Mouse (Mus musculus) layer of hippocampus, adult 18-20 months (tissue): ENCODE results near the gene Serpinf2. TPM values are rescaled to one million over a fixed set of nuclear protein-coding genes. Genes with fewer than 3 reads are reported as not detected.
"Not testable (repeated sequence)": the region's sequence is repeated elsewhere in the genome, so short reads cannot be mapped to it uniquely, and the experiment has no call there.

Experiments
- DNase-seq, 2 experiments: peaks; one replicate each; pipeline ENCODE4 v3.0.0; 2022; ENCODE audit warnings: low spot score in 2 of 2
- total RNA-seq, 2 experiments: library from RNA; stranded (reverse); gene quantifications; 2 replicates each; pipeline ENCODE4 v1.2.3; 2021

Serpinf2 gene
- total RNA-seq, 2 experiments from 2014 or later: 0.53 to 0.59 TPM

- DNase-seq: no peak
Measured at GRCm38 (mm10) chr11:75459751-75460102, 20.3 kb upstream of the Serpinf2 start.

GRCm38 (mm10) chr11:75459141-75459711 lies 19.8 kb upstream of the Serpinf2 start:
- DNase-seq: no peak

GRCm38 (mm10) chr11:75458628-75459041 lies 19.2 kb upstream of the Serpinf2 start:
- peak in 1 of 2 experiments; percentile 45 for DNase-seq

- DNase-seq: peak in 1 of 2 experiments; percentile 60
Measured at GRCm38 (mm10) chr11:75458169-75458568, 18.8 kb upstream of the Serpinf2 start.

GRCm38 (mm10) chr11:75456440-75456871 lies 17.1 kb upstream of the Serpinf2 start:
- DNase-seq: no peak

GRCm38 (mm10) chr11:75455971-75456370 lies 16.6 kb upstream of the Serpinf2 start:
- DNase-seq: not testable (repeated sequence)

GRCm38 (mm10) chr11:75455041-75455736 lies 15.8 kb upstream of the Serpinf2 start:
- DNase-seq: no peak

- peak; percentile 83 to 92 for DNase-seq
Measured at GRCm38 (mm10) chr11:75453991-75454930, 14.9 kb upstream of the Serpinf2 start, which contains the start of gene Wdr81. TSS of gene Wdr81 (minus strand) at chr11:75454717.

- DNase-seq: no peak
Measured at GRCm38 (mm10) chr11:75452812-75453557, 13.6 kb upstream of the Serpinf2 start.

GRCm38 (mm10) chr11:75452081-75452480 lies 12.7 kb upstream of the Serpinf2 start:
- DNase-seq: no peak

- DNase-seq: no peak
Measured at GRCm38 (mm10) chr11:75450936-75451335, 11.5 kb upstream of the Serpinf2 start.

- DNase-seq: no peak
Measured at GRCm38 (mm10) chr11:75450304-75450908, 11.0 kb upstream of the Serpinf2 start.

- DNase-seq: no peak
Measured at GRCm38 (mm10) chr11:75449695-75450094, 10.3 kb upstream of the Serpinf2 start.

GRCm38 (mm10) chr11:75448575-75448974 lies 9.2 kb upstream of the Serpinf2 start:
- DNase-seq: no peak

- peak in 1 of 2 experiments; percentile 53 for DNase-seq
Measured at GRCm38 (mm10) chr11:75443711-75444110, 4.3 kb upstream of the Serpinf2 start.

- DNase-seq: no peak
Measured at GRCm38 (mm10) chr11:75441601-75442000, 2.2 kb upstream of the Serpinf2 start.

- no peak for DNase-seq
Measured at GRCm38 (mm10) chr11:75441034-75441433, 1.6 kb upstream of the Serpinf2 start.

- DNase-seq: no peak
Measured at GRCm38 (mm10) chr11:75439951-75440350, 560 bp upstream of the Serpinf2 start.

GRCm38 (mm10) chr11:75438804-75439203 lies 587 bp downstream of the Serpinf2 start:
- no peak for DNase-seq

GRCm38 (mm10) chr11:75438194-75438593 lies 1.2 kb downstream of the Serpinf2 start:
- no peak for DNase-seq
